Mouse (Mus musculus): Measurements from ENCODE around the gene Adarb1.

The Adarb1 gene

DNA sequence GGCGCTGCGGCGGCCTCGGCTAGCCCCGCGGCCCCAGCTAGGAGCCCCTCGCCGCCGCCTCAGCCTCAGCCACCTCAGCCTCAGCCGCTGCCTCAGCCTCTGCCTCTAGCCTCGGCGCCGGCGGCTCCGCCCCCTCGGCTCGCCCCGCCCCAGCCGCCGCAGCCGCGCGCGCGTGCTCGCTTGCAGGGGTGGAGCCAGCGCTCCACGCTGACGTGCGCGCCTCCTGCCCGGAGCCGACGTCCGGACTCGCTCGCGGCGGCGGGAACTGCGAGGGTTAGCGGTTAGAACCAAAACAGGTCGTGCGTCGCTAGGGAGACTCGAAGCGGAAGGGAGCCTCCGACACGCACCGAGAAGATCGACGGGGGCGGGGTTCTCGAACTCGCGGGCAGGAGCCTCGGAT, at the start of gene Adarb1:
Gene Adarb1, minus strand, starts transcription at position 133 of the 400 bp plus-strand sequence.
- peak; percentile 89 for DNase-seq

DNA sequence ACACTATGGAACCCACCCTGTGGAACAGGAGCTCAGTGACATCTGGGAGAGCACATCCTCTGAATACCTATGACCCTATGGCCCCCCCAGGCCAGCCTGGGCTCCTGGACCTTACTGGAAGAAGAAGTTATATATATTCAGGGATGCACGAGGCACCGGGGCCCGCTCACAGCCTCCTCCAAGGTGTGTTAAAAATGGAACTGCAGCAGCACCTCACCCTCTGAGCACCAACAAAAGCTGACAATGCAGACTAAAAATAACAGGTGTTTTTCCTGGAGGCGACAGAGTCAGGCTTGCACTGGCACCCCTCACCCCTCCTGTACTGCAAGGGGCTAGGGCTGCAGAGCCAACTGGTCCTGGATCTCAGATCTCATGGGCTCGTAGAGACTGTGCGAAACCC, 49.3 kb upstream of the Adarb1 start:
- no peak for DNase-seq

DNA sequence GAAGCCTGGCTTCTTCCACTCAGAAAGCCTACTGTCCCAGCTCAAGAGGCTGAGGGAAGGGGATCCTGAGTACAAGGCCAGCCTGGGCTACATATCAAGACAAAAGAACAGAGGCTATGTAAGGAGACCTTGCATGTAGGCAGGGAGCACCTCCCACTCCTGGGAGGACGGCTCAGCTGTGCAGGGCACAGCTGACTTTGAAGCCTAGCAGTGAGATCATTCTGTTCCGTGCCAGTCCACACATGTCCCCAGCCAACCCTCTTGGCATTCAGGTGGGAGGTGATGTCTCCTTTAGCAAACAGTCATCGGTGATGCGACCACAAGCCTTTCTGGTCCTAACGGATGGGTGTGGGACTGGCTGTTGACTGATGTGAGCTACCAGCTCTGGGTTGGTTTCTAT, 47.8 kb upstream of the Adarb1 start:
- no peak for DNase-seq

DNA sequence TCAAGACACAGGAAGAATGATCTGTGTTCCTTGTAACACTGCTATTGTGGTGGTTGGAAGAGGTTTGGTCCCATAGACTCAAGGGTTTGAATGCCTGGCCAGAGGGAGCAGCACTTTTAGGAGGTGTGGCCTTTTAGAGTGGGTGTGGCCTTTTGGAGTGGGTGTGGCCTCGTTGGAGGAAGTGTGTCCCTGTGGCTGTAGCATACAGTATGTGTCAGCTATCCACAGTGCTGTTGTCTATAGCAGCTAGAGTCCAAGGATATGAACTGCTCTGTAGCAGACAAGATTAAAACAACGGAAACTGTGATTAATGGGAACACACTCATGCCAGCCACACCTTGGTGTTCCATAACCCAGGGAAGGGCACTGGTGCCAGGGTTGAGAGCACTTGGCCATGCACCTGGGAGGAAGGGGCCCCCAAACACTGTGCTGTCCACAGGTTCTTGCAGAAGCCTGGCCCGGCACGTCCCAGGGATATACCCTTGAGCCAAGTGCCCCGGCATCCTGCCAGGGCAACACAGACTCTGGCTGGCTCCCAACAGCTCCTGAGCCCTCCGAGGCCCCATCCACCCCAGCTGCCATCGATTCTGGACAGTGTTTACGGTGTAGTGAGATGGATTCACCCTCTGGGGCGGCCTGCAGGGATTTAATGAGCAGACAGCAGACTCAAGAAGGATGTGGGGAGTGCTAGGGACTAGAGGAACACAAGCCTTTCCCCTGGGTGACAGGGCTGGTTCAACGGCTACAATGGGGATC, 46.3 kb upstream of the Adarb1 start:
- DNase-seq = peak; percentile 84

DNA sequence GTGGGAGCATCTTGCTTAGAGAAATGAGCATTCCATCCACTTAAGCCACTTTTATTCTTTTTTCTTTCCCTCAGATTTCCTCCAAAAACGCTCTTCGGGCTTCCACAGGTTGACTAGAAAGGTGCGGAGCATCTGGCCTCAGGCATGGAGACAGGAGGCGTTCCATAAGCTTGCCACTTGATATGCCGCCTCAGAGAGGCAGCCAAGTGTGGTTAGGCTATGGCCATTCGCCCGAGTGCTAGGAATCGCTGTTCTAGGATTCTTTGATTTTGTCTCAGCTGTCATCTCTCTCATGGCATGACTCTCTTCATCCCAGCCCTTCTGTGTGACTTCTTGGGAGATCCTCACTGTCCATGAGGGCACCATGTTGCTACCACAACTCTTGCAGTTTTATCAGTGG, 43.1 kb upstream of the Adarb1 start:
- no peak for DNase-seq

DNA sequence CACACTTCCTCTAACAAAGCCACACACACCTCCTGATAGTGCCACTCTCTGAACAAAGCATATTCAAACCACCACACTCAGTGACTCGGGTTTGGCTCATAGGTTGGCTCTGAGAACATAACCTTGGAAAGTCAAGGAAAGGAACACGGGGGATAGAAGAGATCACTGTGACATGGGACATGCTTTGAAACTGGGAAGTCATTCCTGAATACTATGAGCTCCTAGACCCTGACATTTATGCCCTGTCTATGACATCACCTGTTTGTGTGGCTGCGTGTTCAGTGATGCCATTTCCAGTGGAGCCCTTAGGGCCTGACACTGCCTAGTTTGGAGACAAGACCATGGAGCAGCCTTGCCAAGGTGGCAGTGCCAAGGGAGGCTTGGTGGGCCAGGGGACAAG, 39.6 kb upstream of the Adarb1 start:
- no peak for DNase-seq

DNA sequence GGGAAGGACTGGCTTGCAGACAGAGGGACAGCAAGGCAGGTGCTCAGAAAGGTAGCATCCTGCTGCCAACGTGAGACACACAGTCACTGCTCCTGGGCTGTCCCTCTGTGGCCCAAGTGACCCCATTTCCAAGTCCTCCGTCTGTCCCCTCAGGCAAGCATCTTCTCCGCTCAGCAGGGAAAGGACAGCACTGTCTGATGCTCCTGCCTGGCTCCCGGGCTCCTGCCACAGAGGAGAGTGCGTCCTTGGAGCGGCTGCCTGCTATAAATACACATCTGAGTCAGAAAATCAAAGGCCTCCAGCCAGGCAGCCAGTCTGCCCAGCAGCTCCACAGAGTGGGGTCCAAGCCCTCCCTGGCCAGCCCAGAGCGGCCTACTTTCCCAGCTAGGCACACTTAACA, 38.4 kb upstream of the Adarb1 start:
- DNase-seq = peak; percentile 31

DNA sequence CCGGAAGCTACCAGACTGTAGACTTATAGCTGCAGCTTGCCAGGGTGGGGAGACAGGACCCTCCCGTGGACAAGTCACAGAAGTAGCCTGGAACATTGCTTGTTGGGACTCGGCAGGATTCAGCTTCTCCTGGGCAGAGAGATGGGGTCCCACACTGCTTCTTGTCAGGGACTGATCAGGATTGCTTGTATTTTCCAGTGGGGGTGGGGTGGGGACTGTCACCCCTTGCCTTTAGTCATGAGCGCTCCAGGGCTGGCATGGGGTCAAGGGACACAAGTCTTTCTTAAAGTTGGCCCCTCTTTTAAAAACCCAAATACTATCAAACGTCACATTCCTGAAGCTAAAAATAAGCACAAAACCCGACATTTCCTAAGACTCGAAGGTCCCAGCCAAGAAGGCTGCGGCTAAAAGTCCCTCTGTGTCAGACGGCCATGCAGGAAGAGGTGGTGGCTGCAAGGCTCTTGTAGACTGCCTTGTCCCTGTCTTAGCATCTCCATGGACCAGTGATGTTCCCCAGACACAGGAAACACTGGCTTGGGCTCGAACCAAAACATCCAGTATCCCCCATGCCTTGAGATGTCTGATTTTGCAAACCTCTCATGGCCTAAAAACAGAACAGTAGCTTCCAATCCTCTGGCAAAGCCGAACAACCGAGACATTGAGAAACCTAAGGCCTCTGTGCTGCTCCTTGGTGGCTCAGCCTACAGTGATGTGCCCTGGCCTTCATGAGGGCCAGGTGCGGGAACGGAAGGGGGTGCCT, 37.4 kb upstream of the Adarb1 start:
- DNase-seq = peak; percentile 60

DNA sequence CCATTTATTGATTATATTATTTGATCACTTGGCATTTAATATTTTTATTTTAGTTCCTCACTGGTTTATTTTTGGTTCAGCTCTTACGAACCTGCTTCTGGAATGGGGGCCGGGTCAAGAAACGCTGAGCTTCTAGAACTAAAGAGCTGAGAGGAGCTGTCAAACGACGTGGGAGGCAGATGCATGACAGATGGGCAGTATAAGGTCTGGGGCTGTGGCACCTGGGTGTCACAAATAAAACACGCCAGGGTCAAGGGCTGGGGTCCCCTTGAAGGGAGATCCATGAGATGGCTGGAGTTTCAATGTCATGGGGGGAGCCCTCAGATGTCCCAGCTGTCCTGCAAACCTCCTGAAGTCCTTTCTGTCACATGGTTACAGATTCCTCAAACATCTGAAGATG, 36.7 kb upstream of the Adarb1 start:
- DNase-seq = no peak

DNA sequence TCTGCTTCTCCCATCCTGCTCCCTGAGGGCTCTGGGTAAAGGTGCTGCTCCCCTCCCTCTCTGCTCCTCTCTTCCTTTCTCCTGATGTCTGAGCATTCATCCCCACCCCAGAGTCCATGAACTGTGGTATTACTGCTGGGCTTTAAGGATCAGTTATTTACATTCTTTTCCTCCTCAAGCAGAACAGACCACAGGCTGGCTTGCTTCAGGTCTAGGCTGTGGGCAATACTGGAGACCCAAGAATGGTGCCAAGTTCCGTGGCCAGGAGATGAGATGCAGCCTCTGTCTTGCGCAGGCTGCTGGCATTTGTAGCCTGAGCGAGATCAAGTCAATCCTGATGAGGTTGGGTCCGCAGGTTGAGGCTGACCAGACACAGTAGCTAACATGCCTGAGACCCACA, 33.8 kb upstream of the Adarb1 start:
- DNase-seq = no peak

DNA sequence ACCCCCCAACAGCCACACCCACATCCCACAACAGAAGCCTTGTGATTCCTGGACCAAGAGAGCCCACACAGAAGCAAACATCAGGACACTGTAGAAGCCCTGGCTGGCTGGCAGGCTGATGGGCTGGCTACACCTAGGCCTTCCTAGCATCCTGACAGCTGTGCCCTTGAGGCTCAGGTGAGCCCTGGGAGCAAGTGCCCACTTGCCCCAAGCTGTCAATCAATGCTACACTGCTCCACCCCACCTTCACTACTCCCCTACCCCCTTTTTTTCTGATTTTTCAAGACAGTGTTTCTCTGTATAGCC, 32.0 kb upstream of the Adarb1 start:
- no peak for DNase-seq

DNA sequence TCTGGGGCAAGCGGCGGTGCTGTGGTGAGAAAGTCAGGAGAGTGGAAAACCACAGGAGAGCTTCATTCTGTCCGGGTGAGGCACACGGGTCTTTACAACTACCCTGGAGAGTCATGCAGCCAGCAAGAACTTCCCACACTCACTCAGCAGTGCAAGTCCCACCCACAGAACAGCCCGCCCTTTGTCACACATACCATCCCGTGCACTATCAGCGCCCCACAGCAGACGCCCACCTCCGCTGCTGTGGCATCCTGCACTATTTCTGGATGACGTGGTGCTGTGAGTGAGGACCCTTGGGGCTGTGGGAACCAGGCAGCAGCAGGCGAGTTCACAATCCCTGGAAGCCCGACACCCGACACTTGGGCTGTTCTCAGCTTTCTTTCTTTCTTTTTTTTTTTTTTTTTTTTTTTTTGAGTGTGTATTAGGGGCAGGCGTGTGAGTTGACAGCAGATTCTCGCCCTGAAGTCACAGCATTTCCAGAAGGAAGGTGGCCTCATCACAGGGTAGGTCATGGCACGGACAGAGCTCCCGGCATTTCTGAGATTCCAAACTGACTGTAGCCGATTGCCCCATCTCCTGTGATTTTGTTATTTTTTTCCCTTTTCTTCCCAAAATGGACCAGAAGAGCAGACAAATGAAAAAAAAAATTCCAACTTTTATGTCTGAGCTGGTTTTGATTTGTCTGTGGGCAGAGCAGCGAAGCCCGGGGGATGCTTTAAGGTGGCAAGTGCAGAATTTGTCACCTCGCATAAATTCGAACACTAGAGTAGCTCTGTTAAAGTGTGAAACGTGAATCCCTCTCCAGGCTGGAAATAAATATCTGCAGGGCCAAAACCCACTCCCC, 31.5 kb upstream of the Adarb1 start:
- no peak for DNase-seq

DNA sequence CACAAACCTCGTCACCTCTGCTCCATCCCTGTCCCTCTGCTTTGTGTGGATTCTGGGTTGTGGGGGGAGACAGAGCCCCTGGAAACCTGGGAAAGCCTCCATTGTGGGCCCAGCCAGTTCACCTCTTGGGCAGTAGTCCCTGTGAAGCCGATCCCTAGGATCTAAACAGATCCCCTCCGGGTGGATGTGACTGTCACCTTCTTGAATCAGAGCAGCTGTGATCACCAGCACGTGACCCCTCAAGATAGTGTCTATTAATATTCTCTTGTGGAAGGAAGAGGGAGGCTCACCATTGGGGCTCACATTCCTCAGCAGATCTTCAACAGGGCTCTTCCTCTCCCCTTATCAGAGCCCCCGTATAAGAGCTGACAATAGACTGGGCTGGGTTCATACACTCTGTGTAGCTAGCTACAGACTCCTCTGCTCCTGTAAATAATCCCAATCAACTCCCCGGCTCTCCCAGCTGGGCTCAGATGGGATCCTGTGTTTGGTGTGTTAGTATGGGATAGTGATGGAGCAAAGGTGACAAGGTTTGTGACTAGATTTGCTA, 30.7 kb upstream of the Adarb1 start:
- no peak for DNase-seq

DNA sequence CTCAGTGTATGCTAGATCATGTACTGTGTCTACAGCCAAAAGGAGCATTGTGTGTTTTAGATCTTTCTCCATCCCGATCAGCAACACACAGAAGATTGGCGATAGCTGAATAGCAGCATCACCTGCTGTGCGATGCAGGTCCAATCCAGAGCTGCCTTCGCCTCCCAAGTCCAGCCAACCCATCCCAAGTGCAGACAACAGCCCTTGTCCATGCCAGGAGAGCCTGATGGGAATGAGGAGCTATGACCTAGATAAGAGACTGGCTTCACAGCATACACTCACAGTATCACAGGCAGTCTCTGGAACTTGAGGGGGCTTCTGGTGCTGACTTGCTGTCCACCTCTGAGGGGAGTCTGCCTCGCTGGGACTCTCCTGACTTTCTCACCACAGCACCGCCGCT, 30.1 kb upstream of the Adarb1 start:
- DNase-seq = no peak

DNA sequence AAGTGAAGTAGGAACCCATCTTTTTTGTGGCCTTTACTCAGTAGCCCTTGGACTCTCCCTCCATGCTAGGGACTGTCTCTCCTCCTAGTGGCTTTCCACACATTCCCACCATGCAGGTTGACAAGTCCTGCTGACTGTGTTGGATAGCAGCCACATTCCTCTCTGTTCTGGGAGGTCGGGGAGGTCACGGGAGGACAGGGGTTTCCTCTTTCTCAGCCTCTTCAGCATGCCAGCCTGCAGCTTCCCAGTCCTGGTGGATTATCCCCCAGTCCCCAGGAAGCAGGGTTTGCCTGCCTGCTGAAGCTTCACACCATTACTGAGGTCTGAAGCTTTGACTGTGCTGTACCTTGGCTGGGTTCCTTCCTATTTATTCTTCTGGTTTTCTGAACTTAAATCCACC, 29.7 kb upstream of the Adarb1 start:
- no peak for DNase-seq

DNA sequence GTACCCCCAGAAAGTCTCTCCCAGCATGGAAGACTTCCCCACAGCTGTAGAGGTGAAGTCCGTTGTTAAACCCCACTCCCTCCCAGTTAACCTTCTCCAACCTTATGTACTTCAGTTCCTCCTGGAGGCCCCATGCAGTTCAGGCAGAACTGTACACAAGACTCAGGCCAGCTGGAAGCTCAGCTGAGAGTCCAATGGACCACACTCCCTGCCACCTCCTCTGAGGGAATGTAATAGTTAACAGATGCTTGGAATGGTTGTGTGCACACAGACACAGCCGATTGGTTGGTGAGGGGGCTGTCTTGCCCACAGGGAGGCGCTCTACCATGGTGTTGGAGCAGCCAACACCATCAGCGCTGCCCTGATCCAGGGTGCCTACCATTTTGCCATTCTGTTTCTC, 24.2 kb upstream of the Adarb1 start:
- no peak for DNase-seq

DNA sequence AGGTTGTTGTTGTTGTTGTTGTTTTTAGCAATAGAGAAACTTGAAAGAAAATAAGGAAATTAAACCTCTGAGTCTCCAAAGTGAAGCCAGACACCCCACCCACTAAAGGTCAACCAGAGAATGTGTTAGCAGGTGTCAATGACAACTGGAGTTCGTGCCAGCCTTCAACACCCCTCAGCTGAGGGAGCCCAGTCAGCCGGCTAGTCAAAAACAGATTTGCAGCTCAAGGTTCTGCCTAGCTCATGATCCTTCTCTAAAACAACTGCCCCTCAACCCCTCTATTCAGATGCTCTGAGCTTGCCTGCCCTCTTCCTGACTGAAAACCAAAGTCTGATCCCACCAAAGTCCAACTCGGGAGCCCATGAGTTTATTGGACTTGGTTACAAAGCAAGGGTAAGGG, 23.7 kb upstream of the Adarb1 start:
- DNase-seq = no peak

DNA sequence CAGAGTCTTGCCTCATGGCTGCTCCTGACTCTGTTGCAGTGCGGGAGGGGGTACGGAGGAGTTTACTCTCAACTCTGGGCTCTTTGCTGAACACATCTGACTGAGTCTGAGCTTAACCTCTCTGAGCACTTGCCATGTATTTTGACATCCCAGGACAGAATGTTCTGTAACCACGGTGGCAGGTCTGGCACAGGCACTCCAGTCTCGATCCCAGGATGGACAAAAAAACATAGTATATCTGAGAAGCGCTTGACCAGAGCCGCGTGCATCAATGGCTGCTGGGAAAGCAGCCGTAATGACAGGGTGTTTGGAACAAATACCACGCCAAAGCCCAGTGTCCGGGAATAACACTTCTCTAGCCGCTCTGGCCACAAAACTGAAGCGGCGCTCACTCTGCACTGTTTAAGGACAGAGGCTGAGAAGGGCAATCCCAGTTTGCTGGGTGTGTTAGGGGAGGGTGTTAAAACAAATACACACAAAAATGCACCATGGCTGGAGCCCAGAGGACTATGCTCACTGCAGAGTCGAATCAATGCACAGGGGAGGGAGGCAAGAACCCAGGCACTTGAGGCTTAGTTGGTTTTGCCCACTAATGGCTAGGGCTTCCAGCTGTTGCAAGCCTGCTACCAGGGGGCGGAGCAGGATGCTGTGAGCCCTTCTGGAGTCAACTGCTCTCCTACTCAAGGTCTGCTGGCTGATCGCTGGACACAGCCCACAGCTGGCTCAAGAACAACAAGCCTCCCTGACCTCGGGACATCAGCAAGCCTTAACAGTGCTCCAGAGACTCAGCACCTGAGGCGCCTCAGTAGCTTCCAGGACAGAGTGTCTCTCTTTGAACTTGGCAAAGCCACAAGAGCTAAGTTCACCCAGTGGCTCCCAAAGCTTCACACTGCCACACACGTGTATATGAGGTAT, 23.0 kb upstream of the Adarb1 start:
- DNase-seq = peak; percentile 68

DNA sequence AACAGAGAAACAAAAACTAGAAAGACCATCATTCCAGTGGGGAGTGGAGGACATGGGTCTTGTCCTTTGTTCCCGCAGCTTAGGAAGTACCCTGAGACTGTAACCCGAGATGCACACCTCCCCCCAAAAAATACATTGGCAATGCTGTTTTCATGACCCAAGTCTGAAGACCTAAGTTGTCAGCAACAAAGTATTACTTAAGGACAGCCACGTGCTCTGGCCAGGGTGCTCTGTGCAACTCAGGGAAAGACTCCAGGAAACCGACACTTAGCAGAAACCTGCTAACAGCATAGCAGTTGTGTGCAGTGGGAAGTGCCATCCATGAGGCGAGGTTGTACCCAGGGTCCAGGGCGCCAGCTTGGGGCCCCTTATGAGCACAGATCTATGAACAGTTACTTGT, 22.2 kb upstream of the Adarb1 start:
- no peak for DNase-seq

DNA sequence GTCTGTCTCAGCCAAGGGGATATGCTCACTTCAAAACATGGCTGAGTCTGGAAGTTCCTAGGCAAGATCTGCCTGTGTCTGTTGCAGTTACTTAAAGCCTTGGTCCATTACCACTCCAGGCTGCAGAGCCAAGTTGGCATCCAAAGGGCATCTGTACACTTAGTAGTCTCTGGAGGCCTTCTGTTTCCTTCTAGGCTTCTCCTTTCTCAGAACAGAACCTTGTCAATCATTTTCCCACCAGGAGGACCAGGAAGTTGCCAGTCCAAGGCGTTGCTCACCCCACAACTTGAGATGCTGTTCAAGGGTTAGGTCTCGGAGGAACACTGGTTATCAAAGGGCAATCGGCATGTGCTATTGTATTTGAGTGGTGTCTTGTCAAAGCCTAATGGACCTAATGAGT, 21.0 kb upstream of the Adarb1 start:
- no peak for DNase-seq

DNA sequence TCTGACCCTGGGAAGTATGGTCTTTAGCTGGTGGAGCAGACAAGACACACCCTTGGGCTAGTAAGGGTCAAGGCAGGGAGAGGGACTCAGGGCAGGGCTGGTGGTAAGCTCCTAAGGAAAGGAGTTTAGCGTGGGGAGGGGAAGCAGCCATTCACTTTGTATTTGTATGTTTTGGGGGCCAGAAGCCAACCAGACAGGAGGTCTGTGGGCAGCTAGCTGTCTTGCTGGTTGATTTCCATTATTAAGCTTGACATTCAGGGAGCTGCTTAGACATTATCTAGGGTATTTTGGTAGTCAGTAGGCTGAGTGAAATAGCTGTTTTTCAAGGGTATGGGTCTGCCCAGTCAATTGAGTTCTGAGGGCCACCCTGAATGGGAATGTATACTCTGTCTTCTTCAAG, 20.0 kb upstream of the Adarb1 start:
- no peak for DNase-seq

DNA sequence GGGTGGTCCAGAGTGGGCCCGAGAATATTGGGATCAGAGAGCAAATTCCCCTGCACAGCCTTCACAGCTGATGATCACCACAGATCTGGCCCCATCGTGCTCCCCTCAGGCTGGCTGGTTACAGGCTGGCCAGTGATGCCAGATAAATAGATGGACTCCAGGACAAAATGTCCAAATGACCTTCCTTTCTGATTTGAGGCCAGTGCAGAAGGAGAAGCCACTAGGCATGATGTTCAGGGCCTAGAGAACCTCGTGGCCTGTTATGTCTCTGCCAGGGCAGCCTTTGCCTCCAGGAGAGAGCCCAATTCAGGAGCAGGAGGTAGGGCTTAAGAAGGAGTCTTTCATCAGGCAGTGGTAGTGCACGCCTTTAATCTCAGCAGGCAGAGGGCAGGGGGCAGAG, 17.3 kb upstream of the Adarb1 start:
- DNase-seq = no peak

Data from lung, postnatal 14 days (tissue).